Mouse (Mus musculus) urinary bladder, postnatal 4 days (tissue): ENCODE data around the gene Paqr6.

Source experiments
- DNase-seq, 2 experiments: peaks; one replicate each; pipeline ENCODE4 v3.0.0; 2021 to 2022; ENCODE audit warnings: low spot score in 2 of 2

Gene Paqr6

GRCm38 (mm10) chr3:88364337-88364736, at the start of gene Paqr6:
Paqr6 (plus strand) TSS chr3:88364584.
- peak; percentile 79 to 90 for DNase-seq

- peak in 1 of 2 experiments; percentile 38 for DNase-seq
Observed at GRCm38 (mm10) chr3:88324951-88325405, 39.4 kb upstream of the Paqr6 start, which contains the start of gene Glmp. Glmp (plus strand) TSS chr3:88325023.

GRCm38 (mm10) chr3:88328956-88329355, 35.4 kb upstream of the Paqr6 start:
- no peak for DNase-seq

GRCm38 (mm10) chr3:88331282-88331681, 33.1 kb upstream of the Paqr6 start:
- no peak for DNase-seq

- no peak for DNase-seq
Observed at GRCm38 (mm10) chr3:88334029-88334658, 30.2 kb upstream of the Paqr6 start.

- no peak for DNase-seq
Observed at GRCm38 (mm10) chr3:88334902-88335435, 29.4 kb upstream of the Paqr6 start.

GRCm38 (mm10) chr3:88335436-88336053, 28.8 kb upstream of the Paqr6 start:
- DNase-seq, result no peak

- peak; percentile 95 to 97 for DNase-seq
Observed at GRCm38 (mm10) chr3:88336058-88337013, 28.0 kb upstream of the Paqr6 start, which contains the start of the genes Tmem79 and Smg5. Tmem79 (minus strand) TSS chr3:88336148. Smg5 (plus strand) TSS chr3:88336260.

GRCm38 (mm10) chr3:88337367-88338020, 26.9 kb upstream of the Paqr6 start:
- no peak for DNase-seq

GRCm38 (mm10) chr3:88338316-88338715, 26.1 kb upstream of the Paqr6 start:
- DNase-seq, result no peak

- DNase-seq, result no peak
Observed at GRCm38 (mm10) chr3:88339006-88339405, 25.4 kb upstream of the Paqr6 start.

GRCm38 (mm10) chr3:88350732-88351131, 13.7 kb upstream of the Paqr6 start:
- DNase-seq, result no peak

- DNase-seq, result no peak
Observed at GRCm38 (mm10) chr3:88352907-88353306, 11.5 kb upstream of the Paqr6 start.

GRCm38 (mm10) chr3:88354396-88355165, 9.8 kb upstream of the Paqr6 start:
- DNase-seq, result no peak

- DNase-seq, result no peak
Observed at GRCm38 (mm10) chr3:88359584-88359983, 4.8 kb upstream of the Paqr6 start.

GRCm38 (mm10) chr3:88359989-88360388, 4.4 kb upstream of the Paqr6 start:
- no peak for DNase-seq

GRCm38 (mm10) chr3:88361096-88361495, 3.3 kb upstream of the Paqr6 start:
- DNase-seq, result no peak

- no peak for DNase-seq
Observed at GRCm38 (mm10) chr3:88361612-88362313, 2.6 kb upstream of the Paqr6 start.

- no peak for DNase-seq
Observed at GRCm38 (mm10) chr3:88363700-88364099, 684 bp upstream of the Paqr6 start.
